Mouse (Mus musculus) myocyte (in vitro differentiated cells): ENCODE measurements around the gene Rnasel.

Experiments
- E2F4 ChIP-seq: IDR thresholded peaks from one replicate; pipeline ENCODE4 v1.6.1; 2011; ENCODE audit warnings: mild to moderate bottlenecking, control low read depth, moderate library complexity; ENCODE audit not compliant: insufficient read depth
- POLR2A ChIP-seq: IDR thresholded peaks from one replicate; pipeline ENCODE4 v1.6.1; 2011; ENCODE audit warnings: low read depth, mild to moderate bottlenecking, control low read depth, moderate library complexity; ENCODE audit not compliant: insufficient read length

- TF ChIP-seq POLR2A: no peak
- no peak for TF ChIP-seq E2F4
These were observed 677 bp upstream of the Rnasel start for GRCm38 (mm10) chr1:153748549-153748948.
